Comparison of ENCODE assay signal across 8 mouse cellular contexts in genomic region chr13:42822545-42822944, GRCm38 (mm10).
DNase-seq lines count a peak whose midpoint lies in the region; ATAC-seq and TF ChIP-seq lines count a peak whose summit lies in the region.

No protein-coding gene starts in this region.

- no peak overlapping the region for H3K27ac ChIP-seq in gastrocnemius, adult 2 months
- H3K27ac ChIP-seq in midbrain, embryonic 15.5 days: no peak overlapping the region

- peaks cover 10% of the 10 kb centered on the region for H3K4me1 ChIP-seq in midbrain, embryonic 15.5 days

- ATAC-seq in midbrain, embryonic 15.5 days (replicated peaks): peak; percentile 76
- ATAC-seq in activated CD4-positive, CD25-positive, alpha-beta regulatory T cell, adult 4 months: no peak

- no peak overlapping the region for H3K4me2 ChIP-seq in midbrain, embryonic 15.5 days

- TF ChIP-seq CTCF in gastrocnemius, adult 2 months (IDR thresholded peaks at IDR 0.05): peak; percentile 96; the same call in 1 of the 2 replicates

- 23% methylated on average over 10 of the region's 10 CpGs for WGBS in midbrain, embryonic 15.5 days

- no peak overlapping the region for H3K4me3 ChIP-seq in gastrocnemius, adult 2 months
- no peak overlapping the region for H3K4me3 ChIP-seq in midbrain, embryonic 15.5 days

- H3K27me3 ChIP-seq in midbrain, embryonic 15.5 days (replicated peaks): no peaks in the 10 kb centered on the region

- no peaks in the 10 kb centered on the region for H3K9me3 ChIP-seq in midbrain, embryonic 15.5 days

- peak; percentile 70 to 94 for DNase-seq in adrenal gland, adult (ENCODE audit: inconsistent age in 2 of 2, low spot score in 1 of 2)
- DNase-seq in cerebellum, postnatal 14 days: peak; percentile 94 to 97
- peak; percentile 80 for DNase-seq in gastrocnemius, adult 2 months
- peak; percentile 71 for DNase-seq in induced T-regulatory cell, adult 2 months (ENCODE audit: low read depth)
- peak; percentile 78 to 90 for DNase-seq in left cerebral cortex, postnatal 14 days (ENCODE audit: low spot score in 2 of 2)
- DNase-seq in spleen, adult 12 weeks (ENCODE audit: low spot score): peak; percentile 19

- intact Hi-C loops in gastrocnemius, adult 2 months (cut with DNase I): no loop called here
- intact Hi-C loops in left cerebral cortex, postnatal 14 days (cut with DNase I): loop anchor here (2.0 to 5.0 kb wide), 2 partner anchors 200 to 245 kb away; no protein-coding TSS in a partner anchor

- no peak overlapping the region for H3K9ac ChIP-seq in midbrain, embryonic 15.5 days

- no peaks in the 10 kb centered on the region for H3K36me3 ChIP-seq in midbrain, embryonic 15.5 days (replicated peaks)

Comparison
In these comparisons a context has a peak if more than half of its experiments do, and no peak if none do; other contexts are left out.
1. DNase-seq: peak in every context shown above with its lines; median percentile 96 in cerebellum, postnatal 14 days; 84 in left cerebral cortex, postnatal 14 days; 82 in adrenal gland, adult; 80 in gastrocnemius, adult 2 months; 71 in induced T-regulatory cell, adult 2 months; 19 in spleen, adult 12 weeks.